Mouse (Mus musculus) cortical plate, adult 2 months (tissue): ENCODE measurements at regions not wholly inside any gene's neighbourhood (a gene's known extent, or its start where the extent isn't known, plus 50 kb on each side); places are given as distances from the start of the nearest gene placed in this dataset.

Source experiments
- CTCF ChIP-seq: fragments of 200-500 bp; IDR thresholded peaks from 2 replicates; pipeline ENCODE4 v1.5.1; 2011; ENCODE audit warnings: mild to moderate bottlenecking, control low read depth, low read length; ENCODE audit not compliant: insufficient read depth; ENCODE audit errors: extremely low read depth
- POLR2A ChIP-seq: fragments of 200-500 bp; IDR thresholded peaks from 2 replicates; pipeline ENCODE4 v1.6.1; 2011; ENCODE audit warnings: mild to moderate bottlenecking, low read length, control low read depth; ENCODE audit not compliant: insufficient read depth; ENCODE audit errors: extremely low read depth

- TF ChIP-seq POLR2A (no peak), CTCF (no peak)
These were observed 510.6 kb downstream of the Zfp536 start for GRCm38 (mm10) chr7:37262846-37263245.
